Mouse (Mus musculus): ENCODE results near the gene Pi4k2b. TPM values are rescaled to one million over a fixed set of nuclear protein-coding genes. Genes with fewer than 3 reads are reported as not detected.

Gene Pi4k2b
- polyA plus RNA-seq (2015; fragmentation: Nextera tagmentation; extraction: Ambion mirVana), result 3.2 and 4.2 TPM in 2 replicates

GRCm38 (mm10) chr5:52741391-52742111, at the start of gene Pi4k2b:
TSS of gene Pi4k2b (plus strand) at chr5:52741574.

GRCm38 (mm10) chr5:52775237-52775636, 33.9 kb downstream of the Pi4k2b start, which contains the start of gene Zcchc4:
TSS of gene Zcchc4 (plus strand) at chr5:52775409.

Other genes with a start within 250 kb of the Pi4k2b start
- gene Lgi2, start 175.1 kb upstream of the Pi4k2b start, polyA plus RNA-seq (2015; fragmentation: Nextera tagmentation; extraction: Ambion mirVana), result 13.8 and 15.4 TPM in 2 replicates
- gene Sepsecs, start 71.9 kb upstream of the Pi4k2b start, polyA plus RNA-seq (2015; fragmentation: Nextera tagmentation; extraction: Ambion mirVana), result 4.5 and 5.1 TPM in 2 replicates
- gene Zcchc4, start 33.8 kb downstream of the Pi4k2b start, polyA plus RNA-seq (2015; fragmentation: Nextera tagmentation; extraction: Ambion mirVana), result 5.7 and 7.1 TPM in 2 replicates
- gene Anapc4, start 92.4 kb downstream of the Pi4k2b start, polyA plus RNA-seq (2015; fragmentation: Nextera tagmentation; extraction: Ambion mirVana), result 69.3 and 74.3 TPM in 2 replicates

All from neural tube, postnatal 0 days (tissue).